In genomic region chr9:68759324-68759723, GRCm38 (mm10) we compare ENCODE assay signal across 14 mouse cellular contexts.
DNase-seq lines count a peak whose midpoint lies in the region; ATAC-seq and TF ChIP-seq lines count a peak whose summit lies in the region.
"Had no signal": no experiment of that assay in that cellular context is flagged by ENCODE, and none has a peak within 500 bp of the region (broad histone marks: within the 10 kb centered on the region; RNA-seq: fewer than 3 reads in every experiment).

No protein-coding gene starts in this region.

- intact Hi-C loops in left cerebral cortex, adult 2 months (cut with DNase I), result no loop called here
- intact Hi-C loops in left cerebral cortex, postnatal 25 days (cut with DNase I), result no loop called here
- intact Hi-C loops in heart, postnatal 36 days (cut with DNase I), result no loop called here

- H3K4me3 ChIP-seq in left cerebral cortex, adult 2 months, result no peak overlapping the region
- H3K4me3 ChIP-seq: hindbrain, embryonic 13.5 days; midbrain, embryonic 15.5 days; neural tube, embryonic 13.5 days had no signal

- no peak overlapping the region for H3K27ac ChIP-seq in left cerebral cortex, adult 2 months
- H3K27ac ChIP-seq: hindbrain, embryonic 13.5 days; midbrain, embryonic 15.5 days; neural tube, embryonic 13.5 days had no signal

- peak; percentile 17 for TF ChIP-seq CTCF in left cerebral cortex, adult 2 months (IDR thresholded peaks at IDR 0.05)
- TF ChIP-seq CTCF in brain, embryonic 14.5 days (IDR thresholded peaks at IDR 0.05; ENCODE audit: borderline replicate concordance, extremely low read depth, insufficient read depth, insufficient read length), result peak; percentile 53; the same call in 1 of the 2 replicates

- peak; percentile 48 for DNase-seq in embryo, embryonic 10 days (ENCODE audit: low spot score)
- no peak for DNase-seq in embryo, embryonic 9.5 days (ENCODE audit: extremely low spot score)
- no peak for DNase-seq in left cerebral cortex, adult 2 months (ENCODE audit: extremely low spot score in 1 of 2, low spot score in 2 of 2)
- no peak for DNase-seq in left cerebral cortex, postnatal 25 days (ENCODE audit: low spot score in 2 of 2)
- DNase-seq in A20 (ENCODE audit: low read depth, low spot score), result peak; percentile 14
- DNase-seq in brain, embryonic 14.5 days (ENCODE audit: low read depth), result peak; percentile 28
- DNase-seq in heart, postnatal 36 days, result no peak
- DNase-seq: adrenal gland, postnatal 10 days; right cerebral cortex, adult 18-20 months; thymus, adult 2 months had no signal

- no peak for ATAC-seq in CD4-positive, CD25-positive, alpha-beta regulatory T cell, adult 4 months
- ATAC-seq: midbrain, embryonic 15.5 days had no signal

- TF ChIP-seq POLR2A in brain, embryonic 14.5 days (IDR thresholded peaks at IDR 0.05; ENCODE audit: borderline replicate concordance, extremely low read depth, insufficient read depth, insufficient read length, poor library complexity, severe bottlenecking), result no peak

Comparison
In these comparisons a context has a peak if more than half of its experiments do, and no peak if none do; other contexts are left out.
1. DNase-seq: peak in embryo, embryonic 10 days (single experiment), A20 (single experiment) and brain, embryonic 14.5 days (single experiment); none in embryo, embryonic 9.5 days (single experiment), left cerebral cortex, adult 2 months (0 of 2), left cerebral cortex, postnatal 25 days (0 of 2) and heart, postnatal 36 days (0 of 2).